8 mouse cellular contexts compared by ENCODE assay signal in the genomic region with DNA sequence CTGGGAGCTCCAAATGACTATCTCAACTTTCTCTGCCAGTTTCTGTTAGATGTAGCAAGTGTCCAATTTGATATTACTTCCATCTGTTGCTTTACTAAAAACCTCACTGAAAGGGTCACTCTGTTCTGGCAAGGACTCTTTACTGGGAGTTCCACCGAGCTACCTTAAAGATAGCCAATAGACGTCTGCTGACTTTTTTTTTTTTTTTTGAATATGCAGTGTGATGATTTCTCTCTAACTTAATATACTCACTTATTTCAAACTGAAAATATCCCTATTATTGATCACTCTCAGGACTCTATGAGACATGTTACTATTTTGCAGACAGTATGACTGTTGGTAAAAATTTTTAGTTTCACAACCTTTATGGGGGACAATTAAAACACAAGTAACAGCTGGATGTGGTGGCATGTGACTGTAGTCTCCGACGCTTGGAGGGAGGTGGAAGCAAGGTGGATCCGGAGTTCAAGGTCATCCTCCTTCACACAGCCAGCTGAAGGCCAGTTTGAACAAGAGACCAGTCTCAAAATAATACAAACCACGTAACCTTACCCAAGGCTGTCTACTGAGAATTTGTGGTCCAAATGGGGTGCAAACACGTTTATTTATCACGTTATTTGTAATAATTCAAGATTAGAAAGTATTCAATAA. TPM values are rescaled to one million over a fixed set of nuclear protein-coding genes. Genes with fewer than 3 reads are reported as not detected.
DNase-seq lines count a peak whose midpoint lies in the region; ATAC-seq and TF ChIP-seq lines count a peak whose summit lies in the region.

No protein-coding gene starts in this region.

- intact Hi-C loops in heart, postnatal 36 days (cut with DNase I), result no loop called here

- H3K9me3 ChIP-seq in heart, embryonic 12.5 days (replicated peaks), result no peaks in the 10 kb centered on the region
- no peaks in the 10 kb centered on the region for H3K9me3 ChIP-seq in intestine, embryonic 14.5 days (ENCODE audit: control insufficient read depth, low read length)
- H3K9me3 ChIP-seq in midbrain, embryonic 12.5 days, result no peaks in the 10 kb centered on the region

- no peak for DNase-seq in heart, postnatal 36 days
- DNase-seq in intestine, embryonic 14.5 days (ENCODE audit: low spot score), result no peak
- no peak for DNase-seq in adrenal gland, adult 2 months
- no peak for DNase-seq in right cerebral cortex, postnatal 25 days
- DNase-seq in MN1 (ENCODE audit: low spot score), result no peak

- TF ChIP-seq CTCF in bone marrow macrophage, adult 2 months (IDR thresholded peaks at IDR 0.05; ENCODE audit: low read depth, low read length), result no peak

- peak overlapping the region; percentile 91; the same call in 1 of the 2 replicates for H3K27ac ChIP-seq in heart, embryonic 12.5 days (ENCODE audit: poor library complexity, severe bottlenecking)
- peak overlapping the region; percentile 20; the same call in 1 of the 2 replicates for H3K27ac ChIP-seq in bone marrow macrophage, adult 2 months (ENCODE audit: insufficient read depth, low read depth, low read length)
- H3K27ac ChIP-seq in intestine, embryonic 14.5 days (ENCODE audit: low read depth), result no peak overlapping the region
- H3K27ac ChIP-seq in midbrain, embryonic 12.5 days (replicated peaks), result no peak overlapping the region

- H3K4me1 ChIP-seq in heart, embryonic 12.5 days (replicated peaks), result peaks cover 21% of the 10 kb centered on the region
- H3K4me1 ChIP-seq in bone marrow macrophage, adult 2 months (ENCODE audit: control insufficient read depth, insufficient read depth, low read length), result peaks cover 44% of the 10 kb centered on the region
- peaks cover 14% of the 10 kb centered on the region for H3K4me1 ChIP-seq in intestine, embryonic 14.5 days (replicated peaks; ENCODE audit: control insufficient read depth, insufficient read depth, low read length)
- peaks cover 17% of the 10 kb centered on the region for H3K4me1 ChIP-seq in midbrain, embryonic 12.5 days

- peak overlapping the region; percentile 98 for H3K4me3 ChIP-seq in heart, embryonic 12.5 days
- H3K4me3 ChIP-seq in bone marrow macrophage, adult 2 months (ENCODE audit: insufficient read depth, low read length), result peak overlapping the region; percentile 84
- peak overlapping the region; percentile 95 for H3K4me3 ChIP-seq in intestine, embryonic 14.5 days (ENCODE audit: low read depth, low read length)
- peak overlapping the region; percentile 94 for H3K4me3 ChIP-seq in midbrain, embryonic 12.5 days

- ATAC-seq in heart, embryonic 12.5 days (ENCODE audit: insufficient number of reproducible peaks, low FRiP score), result no peak
- no peak for ATAC-seq in intestine, embryonic 14.5 days (replicated peaks; ENCODE audit: low FRiP score, low TSS enrichment, low read depth)
- ATAC-seq in midbrain, embryonic 12.5 days (ENCODE audit: low FRiP score, low read depth), result no peak

- peak overlapping the region; percentile 85 for H3K4me2 ChIP-seq in heart, embryonic 12.5 days
- H3K4me2 ChIP-seq in intestine, embryonic 14.5 days (ENCODE audit: low read length), result peak overlapping the region; percentile 74
- H3K4me2 ChIP-seq in midbrain, embryonic 12.5 days (replicated peaks), result peak overlapping the region; percentile 77

- WGBS in heart, embryonic 12.5 days, result 16% methylated on average over 8 of the region's 8 CpGs
- 19% methylated on average over 8 of the region's 8 CpGs for WGBS in intestine, embryonic 14.5 days
- 34% methylated on average over 8 of the region's 8 CpGs for WGBS in midbrain, embryonic 12.5 days

- peak overlapping the region; percentile 26; the same call in 1 of the 2 replicates for H3K9ac ChIP-seq in heart, embryonic 12.5 days
- H3K9ac ChIP-seq in intestine, embryonic 14.5 days (ENCODE audit: low read length), result peak overlapping the region; percentile 67
- H3K9ac ChIP-seq in midbrain, embryonic 12.5 days (replicated peaks), result peak overlapping the region; percentile 92; the same call in 1 of the 2 replicates

- no peaks in the 10 kb centered on the region for H3K27me3 ChIP-seq in heart, embryonic 12.5 days (replicated peaks)
- no peaks in the 10 kb centered on the region for H3K27me3 ChIP-seq in intestine, embryonic 14.5 days (replicated peaks; ENCODE audit: control insufficient read depth, insufficient read depth, low read length)
- no peaks in the 10 kb centered on the region for H3K27me3 ChIP-seq in midbrain, embryonic 12.5 days

- TF ChIP-seq POLR2A in bone marrow macrophage, adult 2 months (IDR thresholded peaks at IDR 0.05; ENCODE audit: borderline replicate concordance, low read depth, low read length), result no peak

- H3K36me3 ChIP-seq in heart, embryonic 12.5 days, result peaks cover 33% of the 10 kb centered on the region
- H3K36me3 ChIP-seq in intestine, embryonic 14.5 days (ENCODE audit: control insufficient read depth, insufficient read depth, low read length), result peaks cover 29% of the 10 kb centered on the region
- peaks cover 19% of the 10 kb centered on the region for H3K36me3 ChIP-seq in midbrain, embryonic 12.5 days

RNA-seq across cellular contexts. Expression of a gene that starts 0.8 kb away (rescaled TPM):
- 187 and 188 TPM in 2 replicates for polyA plus RNA-seq in heart, embryonic 12.5 days (2016; fragmentation: Nextera tagmentation; extraction: Ambion mirVana)
- total RNA-seq in heart, postnatal 36 days (2021), result 10 to 100 TPM; 85.8 to 92.3 TPM
- polyA plus RNA-seq in bone marrow macrophage, adult 2 months (2012; ENCODE audit: insufficient read depth, insufficient read length, missing spikeins), result 120 and 121 TPM in 2 replicates
- polyA plus RNA-seq in intestine, embryonic 14.5 days (2014; fragmentation: Nextera tagmentation; extraction: Ambion mirVana), result 151 and 154 TPM in 2 replicates
- 279 and 300 TPM in 2 replicates for polyA plus RNA-seq in midbrain, embryonic 12.5 days (2016; fragmentation: Nextera tagmentation; extraction: Ambion mirVana)
- total RNA-seq in adrenal gland, adult 2 months (2021), result 100 to 1,000 TPM; 104 to 122 TPM
- polyA plus RNA-seq in adrenal gland, adult 2 months (2012; rRNA removed), result 37.4 and 46.4 TPM in 2 replicates

RNA-seq across cellular contexts. Expression of a gene that starts 1.1 kb away (rescaled TPM):
- polyA plus RNA-seq in heart, embryonic 12.5 days (2016; fragmentation: Nextera tagmentation; extraction: Ambion mirVana), result 40.9 and 41.6 TPM in 2 replicates
- 10 to 100 TPM; 62.1 to 71.1 TPM for total RNA-seq in heart, postnatal 36 days (2021)
- 16.2 and 20.1 TPM in 2 replicates for polyA plus RNA-seq in bone marrow macrophage, adult 2 months (2012; ENCODE audit: insufficient read depth, insufficient read length, missing spikeins)
- 24.7 and 25.3 TPM in 2 replicates for polyA plus RNA-seq in intestine, embryonic 14.5 days (2014; fragmentation: Nextera tagmentation; extraction: Ambion mirVana)
- 27.4 and 28.9 TPM in 2 replicates for polyA plus RNA-seq in midbrain, embryonic 12.5 days (2016; fragmentation: Nextera tagmentation; extraction: Ambion mirVana)
- total RNA-seq in adrenal gland, adult 2 months (2021), result 10 to 100 TPM; 28.3 to 35.6 TPM
- 41.2 and 47.4 TPM in 2 replicates for polyA plus RNA-seq in adrenal gland, adult 2 months (2012; rRNA removed)

RNA-seq across cellular contexts. Expression of a gene that starts 19.3 kb away (rescaled TPM):
- 93.0 and 102 TPM in 2 replicates for polyA plus RNA-seq in heart, embryonic 12.5 days (2016; fragmentation: Nextera tagmentation; extraction: Ambion mirVana)
- total RNA-seq in heart, postnatal 36 days (2021), result 1,000 to 10,000 TPM; 2,774 to 2,839 TPM
- 2.2 TPM in 1 of 2 replicates, not detected in the other for polyA plus RNA-seq in bone marrow macrophage, adult 2 months (2012; ENCODE audit: insufficient read depth, insufficient read length, missing spikeins)
- polyA plus RNA-seq in intestine, embryonic 14.5 days (2014; fragmentation: Nextera tagmentation; extraction: Ambion mirVana), result 0.62 and 0.83 TPM in 2 replicates
- polyA plus RNA-seq in midbrain, embryonic 12.5 days (2016; fragmentation: Nextera tagmentation; extraction: Ambion mirVana), result not detected in 2 replicates
- 1,000 to 10,000 TPM; 1,499 to 1,761 TPM for total RNA-seq in adrenal gland, adult 2 months (2021)
- 454 and 875 TPM in 2 replicates for polyA plus RNA-seq in adrenal gland, adult 2 months (2012; rRNA removed)

RNA-seq across cellular contexts. Expression of a gene that starts 23.6 kb away (rescaled TPM):
- polyA plus RNA-seq in heart, embryonic 12.5 days (2016; fragmentation: Nextera tagmentation; extraction: Ambion mirVana), result 27.7 and 29.3 TPM in 2 replicates
- total RNA-seq in heart, postnatal 36 days (2021), result 10 to 100 TPM; 10.3 to 11.0 TPM
- polyA plus RNA-seq in bone marrow macrophage, adult 2 months (2012; ENCODE audit: insufficient read depth, insufficient read length, missing spikeins), result 21.1 and 29.7 TPM in 2 replicates
- 42.3 and 43.7 TPM in 2 replicates for polyA plus RNA-seq in intestine, embryonic 14.5 days (2014; fragmentation: Nextera tagmentation; extraction: Ambion mirVana)
- polyA plus RNA-seq in midbrain, embryonic 12.5 days (2016; fragmentation: Nextera tagmentation; extraction: Ambion mirVana), result 30.9 and 33.2 TPM in 2 replicates
- 10 to 100 TPM; 32.0 to 34.7 TPM for total RNA-seq in adrenal gland, adult 2 months (2021)
- 18.0 and 20.2 TPM in 2 replicates for polyA plus RNA-seq in adrenal gland, adult 2 months (2012; rRNA removed)

RNA-seq across cellular contexts. Expression of a gene that starts 24.2 kb away (rescaled TPM):
- 42.7 and 48.0 TPM in 2 replicates for polyA plus RNA-seq in heart, embryonic 12.5 days (2016; fragmentation: Nextera tagmentation; extraction: Ambion mirVana)
- 10 to 100 TPM; 19.8 to 22.4 TPM for total RNA-seq in heart, postnatal 36 days (2021)
- 58.2 and 61.2 TPM in 2 replicates for polyA plus RNA-seq in bone marrow macrophage, adult 2 months (2012; ENCODE audit: insufficient read depth, insufficient read length, missing spikeins)
- 64.9 and 82.6 TPM in 2 replicates for polyA plus RNA-seq in intestine, embryonic 14.5 days (2014; fragmentation: Nextera tagmentation; extraction: Ambion mirVana)
- 69.2 and 78.3 TPM in 2 replicates for polyA plus RNA-seq in midbrain, embryonic 12.5 days (2016; fragmentation: Nextera tagmentation; extraction: Ambion mirVana)
- total RNA-seq in adrenal gland, adult 2 months (2021), result 10 to 100 TPM; 60.4 to 66.4 TPM
- 93.7 and 102 TPM in 2 replicates for polyA plus RNA-seq in adrenal gland, adult 2 months (2012; rRNA removed)

Comparison
In these comparisons a context has a peak if more than half of its experiments do, and no peak if none do; other contexts are left out.
1. H3K27ac ChIP-seq: peak in heart, embryonic 12.5 days (single experiment) and bone marrow macrophage, adult 2 months (single experiment); none in intestine, embryonic 14.5 days (single experiment) and midbrain, embryonic 12.5 days (single experiment).
2. H3K9ac ChIP-seq: peak in every context shown above with its lines; median percentile 92 in midbrain, embryonic 12.5 days; 67 in intestine, embryonic 14.5 days; 26 in heart, embryonic 12.5 days.
3. RNA of a gene that starts 19.3 kb away (polyA plus RNA-seq): 454 to 875 TPM in adrenal gland, adult 2 months and 93.0 to 102 TPM in heart, embryonic 12.5 days; 2.2 TPM in bone marrow macrophage, adult 2 months, 0.62 to 0.83 TPM in intestine, embryonic 14.5 days and not detected in midbrain, embryonic 12.5 days; every median in the first group is over 10 times any median in the second.
4. Peak in every context shown above with its lines, with median percentiles within 50 percentile points of each other: H3K4me2 ChIP-seq and H3K4me3 ChIP-seq.